Mouse (Mus musculus): ENCODE measurements around the gene Epb42.

DNA sequence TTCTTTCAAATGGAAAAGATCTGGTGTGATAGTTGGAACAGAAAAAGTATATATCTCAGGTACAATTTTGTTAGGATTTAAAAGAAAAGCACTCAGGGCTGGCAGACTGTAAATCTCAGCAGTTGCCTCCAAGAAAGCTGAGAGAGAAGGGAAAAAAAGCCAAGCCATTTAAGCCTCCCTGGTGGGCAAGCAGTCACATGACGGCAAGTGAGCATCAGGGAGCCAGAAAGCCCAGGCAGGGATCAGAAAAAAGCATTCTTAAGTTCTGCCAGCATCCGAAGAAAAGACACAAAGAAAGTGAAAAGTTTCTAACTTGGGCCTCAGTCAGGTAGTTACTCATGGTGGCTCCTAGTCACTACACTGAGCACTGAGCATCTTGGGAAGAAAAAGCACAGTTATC lies 53.3 kb downstream of the Epb42 start:
- TF ChIP-seq CTCF (IDR thresholded peaks at IDR 0.05; ENCODE audit: low read depth) = no peak
- TF ChIP-seq EP300 (IDR thresholded peaks at IDR 0.05; ENCODE audit: low read depth) = no peak

Data from heart, postnatal 0 days (tissue).